Mouse (Mus musculus) spleen, embryonic (tissue): Measurements from ENCODE around the gene Atf7ip.

Experiments
- CTCF ChIA-PET: fragments of 350-600 bp; sonication (Branson Sonifier 250); formaldehyde crosslinking; loops from one replicate; lab custom pipeline; 2022; lab: Charles Lee

Atf7ip gene

GRCm38 (mm10) chr6:136484093-136484492, 21.9 kb upstream of the Atf7ip start:
- CTCF ChIA-PET = interaction anchor here (0.7 to 1.1 kb wide), 3 partner anchors 21 to 1233 kb away, joined by 3 to 4 read pairs (median 3); no protein-coding TSS in a partner anchor

GRCm38 (mm10) chr6:136486166-136486565, 19.8 kb upstream of the Atf7ip start:
- CTCF ChIA-PET = interaction anchor here (0.7 kb wide), 1 partner anchor 22 kb away, joined by 3 read pairs; no protein-coding TSS in a partner anchor

- CTCF ChIA-PET = interaction anchor here (0.7 to 1.2 kb wide), 2 partner anchors 49 to 75 kb away, joined by 3 read pairs; no protein-coding TSS in a partner anchor
These were observed 19.0 kb upstream of the Atf7ip start for GRCm38 (mm10) chr6:136486801-136487553.

- CTCF ChIA-PET = interaction anchor here (1.2 kb wide), 1 partner anchor 74 kb away, joined by 3 read pairs; no protein-coding TSS in a partner anchor
These were observed 18.4 kb upstream of the Atf7ip start for GRCm38 (mm10) chr6:136487554-136487950.

- CTCF ChIA-PET = no interaction called here
These were observed 16.1 kb upstream of the Atf7ip start for GRCm38 (mm10) chr6:136489899-136490298.

- CTCF ChIA-PET = interaction anchor here (0.5 kb wide), 1 partner anchor 11 kb away, joined by 4 read pairs; no protein-coding TSS in a partner anchor
These were observed 15.2 kb upstream of the Atf7ip start for GRCm38 (mm10) chr6:136490516-136491475.

GRCm38 (mm10) chr6:136491631-136492030, 14.3 kb upstream of the Atf7ip start:
- CTCF ChIA-PET = interaction anchor here (0.5 kb wide), 1 partner anchor 12 kb away, joined by 4 read pairs; no protein-coding TSS in a partner anchor

GRCm38 (mm10) chr6:136492251-136492650, 13.7 kb upstream of the Atf7ip start:
- CTCF ChIA-PET = no interaction called here

GRCm38 (mm10) chr6:136493486-136493885, 12.5 kb upstream of the Atf7ip start:
- CTCF ChIA-PET = no interaction called here

GRCm38 (mm10) chr6:136493910-136494751, 11.8 kb upstream of the Atf7ip start:
- CTCF ChIA-PET = interaction anchor here (0.7 kb wide), 1 partner anchor 11 kb away, joined by 4 read pairs; no protein-coding TSS in a partner anchor

GRCm38 (mm10) chr6:136495023-136495422, 10.9 kb upstream of the Atf7ip start:
- CTCF ChIA-PET = interaction anchor here (0.6 to 0.7 kb wide), 2 partner anchors 12 to 16 kb away, joined by 4 to 5 read pairs; no protein-coding TSS in a partner anchor

- CTCF ChIA-PET = interaction anchor here (0.7 kb wide), 1 partner anchor 20 kb away, joined by 3 read pairs; no protein-coding TSS in a partner anchor
These were observed 8.2 kb upstream of the Atf7ip start for GRCm38 (mm10) chr6:136497744-136498143.

- CTCF ChIA-PET = interaction anchor here (1.2 kb wide), 1 partner anchor 72 kb away, joined by 3 read pairs; no protein-coding TSS in a partner anchor
These were observed 6.5 kb upstream of the Atf7ip start for GRCm38 (mm10) chr6:136499292-136499977.

- CTCF ChIA-PET = no interaction called here
These were observed 2.7 kb downstream of the Atf7ip start for GRCm38 (mm10) chr6:136508652-136509051.

GRCm38 (mm10) chr6:136510945-136511344, 5.0 kb downstream of the Atf7ip start:
- CTCF ChIA-PET = no interaction called here

- CTCF ChIA-PET = no interaction called here
These were observed 6.4 kb downstream of the Atf7ip start for GRCm38 (mm10) chr6:136512351-136512750.

- CTCF ChIA-PET = interaction anchor here (0.6 to 1.5 kb wide), 4 partner anchors 37 to 53 kb away, joined by 3 to 5 read pairs (median 4); no protein-coding TSS in a partner anchor
These were observed 10.7 kb downstream of the Atf7ip start for GRCm38 (mm10) chr6:136516626-136517025.

- CTCF ChIA-PET = interaction anchor here (0.6 to 1.5 kb wide), 5 partner anchors 20 to 53 kb away, joined by 3 to 5 read pairs (median 4); no protein-coding TSS in a partner anchor
These were observed 11.3 kb downstream of the Atf7ip start for GRCm38 (mm10) chr6:136517221-136517620.

- CTCF ChIA-PET = interaction anchor here (0.5 to 0.6 kb wide), 2 partner anchors 31 to 72 kb away, joined by 3 to 15 read pairs; no protein-coding TSS in a partner anchor
These were observed 12.7 kb downstream of the Atf7ip start for GRCm38 (mm10) chr6:136518537-136519246.
